Mouse (Mus musculus): ENCODE measurements at regions not wholly inside any gene's neighbourhood (a gene's known extent, or its start where the extent isn't known, plus 50 kb on each side); places are given as distances from the start of the nearest gene placed in this dataset.

GRCm38 (mm10) chr8:126668657-126669025 lies 74.9 kb upstream of the Irf2bp2 start (continued):
- TF ChIP-seq MEF2A (IDR thresholded peaks at IDR 0.05; ENCODE audit: borderline replicate concordance, low read depth, low read length) (no peak), POLR2AphosphoS2 (IDR thresholded peaks at IDR 0.05; ENCODE audit: low read depth, low read length) (no peak)

GRCm38 (mm10) chr8:126667721-126668656 lies 74.2 kb upstream of the Irf2bp2 start:
- Histone ChIP-seq H3K79me2 (replicated peaks; ENCODE audit: control insufficient read depth, extremely low read depth, insufficient read depth, poor library complexity, severe bottlenecking) (no peaks in the 10 kb centered on the region), H3K27ac (ENCODE audit: insufficient read depth, low read depth) (no peak overlapping the region), H3K36me3 (replicated peaks in 1 of 2; ENCODE audit: control insufficient read depth in 1 of 2, insufficient read depth in 1 of 2, low read length in 1 of 2) (no peaks in the 10 kb centered on the region), H3K4me1 (ENCODE audit: control insufficient read depth in 1 of 2, insufficient read depth in 2 of 2) (peaks cover 13 to 18% of the 10 kb centered on the region in 2 experiments), H3K4me3 (replicated peaks in 1 of 3; ENCODE audit: low read depth in 2 of 3, low read length in 2 of 3, poor library complexity in 1 of 3) (no peak overlapping the region), H3K4me2 (ENCODE audit: insufficient read depth, low read depth, poor library complexity, severe bottlenecking) (no peak overlapping the region), H3K27me3 (replicated peaks) (no peaks in the 10 kb centered on the region), H3K9ac (ENCODE audit: insufficient read depth, low read depth) (no peak overlapping the region), H3K9me3 (replicated peaks; ENCODE audit: low read length) (no peaks in the 10 kb centered on the region)
- dilution Hi-C loops (cut with MboI; ENCODE audit: extremely low pct_ligation_motif_present, extremely low pct_unique_long_range_greater_than_20kb, low sequenced_read_pairs): no loop called here
- no peak for DNase-seq (ENCODE audit: extremely low read depth)
- TF ChIP-seq POLR2AphosphoS2 (IDR thresholded peaks at IDR 0.05; ENCODE audit: low read depth, low read length) (no peak), GABPA (IDR thresholded peaks at IDR 0.05; ENCODE audit: insufficient replicate concordance, low read depth, low read length) (no peak), NRF1 (IDR thresholded peaks at IDR 0.05; ENCODE audit: low read depth, low read length) (no peak), MEF2A (IDR thresholded peaks at IDR 0.05; ENCODE audit: borderline replicate concordance, low read depth, low read length) (no peak), CHD1 (IDR thresholded peaks at IDR 0.05; ENCODE audit: low read depth, low read length) (no peak), RCOR1 (conservative IDR thresholded peaks at IDR 0.05; ENCODE audit: low read depth, low read length) (no peak), EP300 (IDR thresholded peaks at IDR 0.05; ENCODE audit: low read length) (no peak), CHD2 (IDR thresholded peaks at IDR 0.05; ENCODE audit: low read length) (no peak), ELF1 (IDR thresholded peaks at IDR 0.05; ENCODE audit: low read depth, low read length) (no peak), E2F4 (IDR thresholded peaks at IDR 0.05; ENCODE audit: insufficient replicate concordance, low read depth, low read length) (no peak), MAFK (IDR thresholded peaks at IDR 0.05; ENCODE audit: insufficient replicate concordance, low read length) (no peak), MAZ (IDR thresholded peaks at IDR 0.05; ENCODE audit: low read depth, low read length) (no peak), ZNF384 (IDR thresholded peaks at IDR 0.05; ENCODE audit: low read depth, low read length) (no peak), JUND (conservative IDR thresholded peaks at IDR 0.05; ENCODE audit: low read depth, low read length) (no peak), USF2 (conservative IDR thresholded peaks at IDR 0.05; ENCODE audit: low read depth, low read length) (no peak), ZKSCAN1 (IDR thresholded peaks at IDR 0.05; ENCODE audit: borderline replicate concordance, low read depth, low read length) (no peak)
- in situ Hi-C loops (cut with MboI; ENCODE audit: low pct_ligation_motif_present, low pct_unique_long_range_greater_than_20kb, low sequenced_read_pairs): loop anchor here (10.0 kb wide), 1 partner anchor 53 kb away; no protein-coding TSS in a partner anchor
